Mouse (Mus musculus) adrenal gland, adult 2 months (tissue): ENCODE data around the gene Cdkal1. TPM values are rescaled to one million over a fixed set of nuclear protein-coding genes. Genes with fewer than 3 reads are reported as not detected.

Experiments
- DNase-seq: peaks from one replicate; pipeline ENCODE4 v3.0.0; 2021
- long read RNA-seq: library from polyadenylated mRNA; stranded (forward); transcript quantifications from one replicate; pipeline ENCODE4 v2.0.0, GENCODE M21; 2021
- polyA plus RNA-seq: library from polyadenylated mRNA; depleted of rRNA; stranded (reverse); fragments of >200 nt; gene quantifications from 2 replicates; pipeline ENCODE4 v1.2.3, GENCODE M21; 2012; rRNA removed
- total RNA-seq, 2 experiments: library from RNA; stranded (reverse); gene quantifications; 2 replicates each; pipeline ENCODE4 v1.2.3; 2021

Cdkal1 gene
- total RNA-seq, result 10 to 100 TPM; 22.0 to 29.0 TPM
- 0.71 and 0.73 TPM in 2 replicates for polyA plus RNA-seq
- long read RNA-seq, transcript Cdkal1-201 (16 exons, 2,629 nt), result major isoform, 12 of 16 reads
- long read RNA-seq, partial matches to known transcripts, result 1 of 16 reads
- long read RNA-seq, other reads (novel, unspliced or antisense), result 2 of 16 reads

GRCm38 (mm10) chr13:29855281-29856031, at the start of gene Cdkal1:
Cdkal1 (minus strand) TSS chr13:29855674.
- peak; percentile 89 for DNase-seq

- DNase-seq, result no peak
Measured at GRCm38 (mm10) chr13:29903341-29903740, 47.9 kb upstream of the Cdkal1 start.

GRCm38 (mm10) chr13:29902676-29903075, 47.2 kb upstream of the Cdkal1 start:
- DNase-seq, result no peak

- no peak for DNase-seq
Measured at GRCm38 (mm10) chr13:29901641-29902040, 46.2 kb upstream of the Cdkal1 start.

- DNase-seq, result no peak
Measured at GRCm38 (mm10) chr13:29866780-29867179, 11.3 kb upstream of the Cdkal1 start.

GRCm38 (mm10) chr13:29864331-29864730, 8.9 kb upstream of the Cdkal1 start:
- no peak for DNase-seq

- DNase-seq, result no peak
Measured at GRCm38 (mm10) chr13:29860087-29860486, 4.6 kb upstream of the Cdkal1 start.

- peak; percentile 26 for DNase-seq
Measured at GRCm38 (mm10) chr13:29857436-29857835, 2.0 kb upstream of the Cdkal1 start.

- no peak for DNase-seq
Measured at GRCm38 (mm10) chr13:29854876-29855275, 598 bp downstream of the Cdkal1 start.

GRCm38 (mm10) chr13:29838409-29839047, 16.9 kb downstream of the Cdkal1 start:
- no peak for DNase-seq

- DNase-seq, result no peak
Measured at GRCm38 (mm10) chr13:29835170-29835569, 20.3 kb downstream of the Cdkal1 start.

- DNase-seq, result no peak
Measured at GRCm38 (mm10) chr13:29833751-29834150, 21.7 kb downstream of the Cdkal1 start.

- DNase-seq, result no peak
Measured at GRCm38 (mm10) chr13:29831126-29831525, 24.3 kb downstream of the Cdkal1 start.

- no peak for DNase-seq
Measured at GRCm38 (mm10) chr13:29828032-29828431, 27.4 kb downstream of the Cdkal1 start.

GRCm38 (mm10) chr13:29826469-29826868, 29.0 kb downstream of the Cdkal1 start:
- DNase-seq, result no peak

- DNase-seq, result no peak
Measured at GRCm38 (mm10) chr13:29826041-29826440, 29.4 kb downstream of the Cdkal1 start.

GRCm38 (mm10) chr13:29824797-29825196, 30.7 kb downstream of the Cdkal1 start:
- DNase-seq, result no peak

GRCm38 (mm10) chr13:29824326-29824725, 31.1 kb downstream of the Cdkal1 start:
- DNase-seq, result no peak

GRCm38 (mm10) chr13:29823906-29824305, 31.6 kb downstream of the Cdkal1 start:
- no peak for DNase-seq

- no peak for DNase-seq
Measured at GRCm38 (mm10) chr13:29823487-29823886, 32.0 kb downstream of the Cdkal1 start.

GRCm38 (mm10) chr13:29819910-29820583, 35.4 kb downstream of the Cdkal1 start:
- DNase-seq, result no peak

GRCm38 (mm10) chr13:29819147-29819546, 36.3 kb downstream of the Cdkal1 start:
- no peak for DNase-seq

- no peak for DNase-seq
Measured at GRCm38 (mm10) chr13:29818314-29818713, 37.2 kb downstream of the Cdkal1 start.
